Mouse (Mus musculus) midbrain, embryonic 10.5 days (tissue): ENCODE measurements around the gene Chst11. TPM values are rescaled to one million over a fixed set of nuclear protein-coding genes. Genes with fewer than 3 reads are reported as not detected.

Experiments
- DNase-seq: peaks from one replicate; pipeline ENCODE4 v3.0.0-alpha.2; 2017; ENCODE audit warnings: low spot score
- H3K27ac ChIP-seq: fragments of 300-500 bp; sonication (generic); replicated peaks from 2 replicates; pipeline ENCODE4 v1.5.1; 2016; ENCODE audit warnings: mild to moderate bottlenecking
- H3K27me3 ChIP-seq: fragments of 300-500 bp; sonication (generic); 2 replicates; pipeline ENCODE4 v1.6.1; 2016; ENCODE audit warnings: low read depth, mild to moderate bottlenecking; ENCODE audit not compliant: poor library complexity, severe bottlenecking
- H3K36me3 ChIP-seq: fragments of 300-500 bp; sonication (generic); 2 replicates; pipeline ENCODE4 v1.6.1; 2016; ENCODE audit warnings: mild to moderate bottlenecking, moderate library complexity
- H3K4me1 ChIP-seq: fragments of 300-500 bp; sonication (generic); 2 replicates; pipeline ENCODE4 v1.6.1; 2016
- H3K4me3 ChIP-seq: fragments of 300-500 bp; sonication (generic); 2 replicates; pipeline ENCODE4 v1.5.1; 2016; ENCODE audit warnings: mild to moderate bottlenecking, moderate library complexity
- H3K9me3 ChIP-seq: fragments of 300-500 bp; sonication (generic); replicated peaks from 2 replicates; pipeline ENCODE4 v1.6.1; 2016; ENCODE audit warnings: mild to moderate bottlenecking
- WGBS: fragments of 180-500 bp; shearing (Covaris S2); methylation state at CpG from one replicate; pipeline ENCODE4 v1.1.7; 2016; 5-methylcytosine and 5-hydroxymethylcytosine counted together
- polyA plus RNA-seq: library from polyadenylated mRNA; unstranded; fragments of >200 nt; fragmentation: Nextera tagmentation; extraction: Ambion mirVana; gene quantifications from 2 replicates; pipeline ENCODE4 v1.2.1, GENCODE M21; 2016

Gene Chst11
- polyA plus RNA-seq, 1 experiment from 2014 or later, result 0.94 TPM

DNA sequence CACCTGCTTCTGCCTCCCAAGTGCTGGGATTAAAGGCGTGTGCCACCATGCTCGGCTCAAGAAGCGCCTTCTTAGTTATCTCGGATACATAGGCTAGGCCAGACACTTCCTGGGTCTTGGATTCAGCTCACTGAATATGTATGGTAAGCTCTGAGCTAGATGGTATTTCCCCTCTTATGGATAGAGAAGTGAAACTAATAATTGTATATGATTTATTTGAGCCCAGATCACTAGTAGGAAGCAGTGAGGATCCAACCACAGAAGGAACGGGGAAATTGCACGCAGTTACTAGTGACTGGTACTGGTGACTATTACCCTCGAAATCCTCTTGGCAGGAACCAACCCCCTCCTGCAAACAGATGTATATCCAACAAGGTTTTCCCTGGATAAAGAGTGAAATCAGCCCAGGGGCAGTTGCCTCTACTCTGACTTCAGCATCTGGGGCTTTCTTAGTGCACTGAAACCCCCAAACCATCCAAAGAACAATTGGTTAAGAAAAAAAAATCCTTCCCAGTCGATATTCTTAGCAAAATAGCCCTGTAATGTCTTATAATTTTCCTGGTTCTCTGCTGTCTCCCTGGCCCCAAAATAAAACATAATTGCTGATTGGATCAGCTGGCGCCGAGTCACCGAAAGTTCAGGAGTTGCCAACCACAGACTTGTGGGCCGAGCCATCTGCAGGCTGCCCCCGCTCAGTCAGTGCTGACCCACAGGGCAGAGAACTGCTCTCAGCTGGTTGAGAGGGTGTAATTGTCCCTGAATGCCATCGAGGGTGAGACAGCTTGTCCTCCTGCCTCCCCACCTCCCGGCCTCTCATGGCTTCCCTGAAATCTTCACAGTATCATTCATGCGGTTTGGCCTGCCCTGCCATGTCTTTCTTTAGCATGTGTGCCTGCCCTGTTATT lies 109.8 kb downstream of the Chst11 start:
- Histone ChIP-seq H3K27me3 (0 out of 2 replicates have a peak, but pooled peaks cover 4% of the 10 kb centered on the region), H3K4me1 (peaks cover 31% of the 10 kb centered on the region)
- WGBS, result 88% methylated on average over 16 of the region's 16 CpGs

DNA sequence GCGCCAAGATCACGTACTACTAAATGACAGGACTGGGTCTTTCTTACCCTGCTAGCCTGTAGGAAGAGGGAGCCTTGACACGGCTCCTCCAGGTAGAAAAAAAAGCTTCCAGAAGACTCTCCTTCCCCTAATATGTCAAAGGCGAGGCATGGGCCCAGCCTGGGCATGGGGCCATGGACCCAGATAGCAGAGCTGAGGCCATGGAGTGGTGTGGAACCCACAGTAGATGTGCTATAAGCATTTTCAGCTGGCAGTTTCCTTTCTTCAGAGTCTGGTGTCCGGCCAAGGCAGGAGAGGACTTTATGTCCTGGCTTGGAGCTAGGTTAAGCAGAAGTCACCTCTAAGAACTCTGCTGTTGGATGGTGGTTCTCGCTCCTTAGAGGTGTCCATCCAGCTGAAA lies 111.0 kb downstream of the Chst11 start:
- WGBS, result 90% methylated on average over 6 of the region's 6 CpGs
- H3K4me3 ChIP-seq, result no peak overlapping the region
- no peak overlapping the region for H3K27ac ChIP-seq
- no peak for DNase-seq
- H3K9me3 ChIP-seq, result no peaks in the 10 kb centered on the region
- peaks cover 39% of the 10 kb centered on the region for H3K4me1 ChIP-seq
- H3K27me3 ChIP-seq, result 0 out of 2 replicates have a peak, but pooled peaks cover 4% of the 10 kb centered on the region
- no peaks in the 10 kb centered on the region for H3K36me3 ChIP-seq

More for the DNA sequence above, 109.8 kb downstream of the Chst11 start:
- no peak overlapping the region for H3K4me3 ChIP-seq
- no peak for DNase-seq
- no peaks in the 10 kb centered on the region for H3K9me3 ChIP-seq
- H3K36me3 ChIP-seq, result no peaks in the 10 kb centered on the region
- 0 out of 2 replicates have a peak overlapping the region, but pooled peaks have one; percentile 17 for H3K27ac ChIP-seq

DNA sequence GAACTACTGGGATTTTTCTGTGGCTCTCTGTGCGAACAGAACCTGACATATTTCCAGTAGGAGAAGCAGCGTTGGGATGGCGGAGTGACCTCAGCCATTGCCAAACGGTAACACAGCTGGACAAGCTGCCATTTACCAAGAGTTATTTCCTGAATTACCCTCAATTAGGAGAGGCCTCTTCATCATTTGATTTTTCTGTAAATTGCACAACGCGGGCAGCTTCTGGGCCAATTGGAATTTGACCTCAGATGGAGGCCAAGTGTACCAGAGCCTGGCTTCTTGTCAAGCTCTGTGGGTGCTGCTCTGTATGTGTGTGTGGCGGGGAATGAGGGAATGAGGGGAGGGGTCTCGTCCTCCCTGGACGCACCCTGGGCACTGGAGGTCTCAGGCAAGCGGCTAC lies 113.6 kb downstream of the Chst11 start:
- Histone ChIP-seq H3K36me3 (no peaks in the 10 kb centered on the region), H3K9me3 (no peaks in the 10 kb centered on the region), H3K4me3 (no peak overlapping the region), H3K27me3 (peaks cover 17% of the 10 kb centered on the region), H3K4me1 (peaks cover 59% of the 10 kb centered on the region), H3K27ac (no peak overlapping the region)
- WGBS, result 88% methylated on average over 10 of the region's 10 CpGs
- DNase-seq, result no peak

DNA sequence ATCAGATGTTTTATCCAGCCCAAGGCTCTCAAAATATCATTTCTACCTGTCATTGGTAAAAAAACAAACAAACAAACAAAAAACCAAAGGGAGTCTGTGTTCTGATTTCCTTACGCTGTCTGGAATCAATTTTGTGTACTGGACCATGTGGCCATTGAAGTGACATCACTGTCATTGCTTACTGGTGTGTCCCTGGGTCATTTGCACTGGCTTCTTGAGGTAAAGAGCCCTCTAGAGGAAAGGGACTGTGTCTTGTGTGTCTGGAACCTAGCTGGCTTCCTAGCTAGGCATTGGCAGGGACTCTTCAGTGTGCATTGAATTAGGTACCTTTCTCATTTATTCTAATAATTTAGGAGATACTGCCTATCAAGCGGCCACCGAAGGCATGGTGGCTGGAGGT lies 114.4 kb downstream of the Chst11 start:
- Histone ChIP-seq H3K9me3 (no peaks in the 10 kb centered on the region), H3K27me3 (peaks cover 24% of the 10 kb centered on the region), H3K36me3 (no peaks in the 10 kb centered on the region), H3K4me3 (no peak overlapping the region), H3K4me1 (peaks cover 67% of the 10 kb centered on the region), H3K27ac (no peak overlapping the region)
- 92% methylated on average over 3 of the region's 3 CpGs for WGBS
- DNase-seq, result no peak

DNA sequence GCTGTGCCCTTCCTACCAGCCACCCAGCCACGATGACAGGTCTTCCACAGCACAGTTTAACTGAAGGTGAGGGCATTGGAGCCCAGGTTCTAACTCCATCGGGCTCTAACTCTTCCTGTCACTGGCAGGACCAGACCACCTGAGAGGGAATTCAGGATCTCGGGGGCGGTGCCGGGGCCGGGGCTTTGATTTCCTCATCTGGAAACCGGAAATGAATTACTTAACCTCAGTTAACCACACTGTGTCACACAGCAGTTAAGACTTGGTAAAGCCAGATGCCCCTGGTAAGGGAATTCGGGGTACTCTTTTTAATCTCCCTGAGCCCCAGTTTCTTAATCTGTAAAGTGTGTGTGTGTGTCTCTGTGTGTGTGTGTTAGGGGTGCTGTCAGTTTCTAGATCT lies 115.6 kb downstream of the Chst11 start:
- Histone ChIP-seq H3K9me3 (no peaks in the 10 kb centered on the region), H3K27ac (0 out of 2 replicates have a peak overlapping the region, but pooled peaks have one; percentile 23), H3K36me3 (no peaks in the 10 kb centered on the region), H3K4me1 (peaks cover 79% of the 10 kb centered on the region), H3K4me3 (no peak overlapping the region), H3K27me3 (peaks cover 36% of the 10 kb centered on the region)
- no peak for DNase-seq
- 76% methylated on average over 8 of the region's 8 CpGs for WGBS

DNA sequence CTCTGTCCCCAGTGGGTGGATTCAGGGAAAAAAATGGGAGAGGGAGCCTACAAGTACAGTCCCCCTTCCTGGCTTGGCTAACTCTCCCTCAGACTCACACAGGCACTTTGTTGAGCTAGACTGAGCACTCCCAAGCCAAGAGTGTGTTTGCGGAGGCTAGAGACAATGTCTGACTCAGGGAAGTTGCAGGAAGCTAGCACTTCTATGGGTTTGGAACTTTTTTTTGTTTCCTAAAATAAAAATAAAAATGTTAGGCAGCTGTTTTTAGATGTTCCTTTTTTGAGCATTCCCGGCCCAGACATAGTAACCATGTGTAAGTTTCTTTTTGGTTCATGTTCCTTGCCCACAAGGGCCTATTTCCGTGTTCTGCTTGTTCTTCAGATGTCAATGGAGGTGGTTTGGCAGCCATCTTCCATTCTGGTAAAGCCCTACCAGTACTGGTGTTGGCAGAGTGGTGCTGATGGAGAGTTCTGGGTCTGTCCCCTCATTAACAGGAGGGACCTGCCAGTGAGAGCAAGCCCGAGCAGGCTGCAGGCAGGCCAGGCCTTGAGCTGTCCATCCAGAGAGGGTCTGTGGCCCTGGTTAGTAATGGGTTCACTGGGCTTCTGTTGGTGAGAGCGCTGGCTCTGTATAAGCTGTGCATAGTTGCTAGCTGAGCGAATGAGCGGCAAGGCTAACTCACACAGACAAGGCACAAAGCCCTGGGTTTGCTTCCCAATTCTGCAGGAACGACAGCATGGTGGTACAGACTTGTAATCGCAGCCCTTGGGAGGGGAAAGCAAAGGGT lies 116.3 kb downstream of the Chst11 start:
- Histone ChIP-seq H3K36me3 (no peaks in the 10 kb centered on the region), H3K27ac (0 out of 2 replicates have a peak overlapping the region, but pooled peaks have one; percentile 2), H3K4me1 (peaks cover 84% of the 10 kb centered on the region), H3K4me3 (no peak overlapping the region), H3K9me3 (no peaks in the 10 kb centered on the region), H3K27me3 (peaks cover 32% of the 10 kb centered on the region)
- DNase-seq, result no peak
- WGBS, result 85% methylated on average over 9 of the region's 9 CpGs

DNA sequence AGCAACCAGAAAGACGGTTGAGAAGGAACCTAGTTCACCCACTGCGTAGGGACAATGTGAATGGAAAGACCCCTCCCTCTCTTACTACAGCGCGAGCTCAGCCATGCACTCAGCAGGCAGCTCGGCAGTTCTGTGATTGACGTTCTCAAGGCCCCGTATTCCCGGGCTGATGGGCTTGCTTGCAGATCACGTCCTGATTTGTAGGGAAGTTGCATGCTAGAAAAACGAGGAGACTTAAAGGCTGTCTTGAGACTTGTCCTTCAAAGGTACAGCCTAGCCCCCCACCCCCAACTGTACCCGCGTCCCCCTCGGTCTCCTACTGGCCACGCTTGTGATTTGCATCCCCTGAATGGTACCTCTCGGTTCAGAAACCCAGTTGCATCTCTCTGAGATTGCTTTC lies 117.4 kb downstream of the Chst11 start:
- Histone ChIP-seq H3K4me1 (peaks cover 84% of the 10 kb centered on the region), H3K4me3 (peak overlapping the region; percentile 18; the same call in 1 of the 2 replicates), H3K27ac (peak overlapping the region; percentile 59), H3K27me3 (peaks cover 32% of the 10 kb centered on the region), H3K36me3 (no peaks in the 10 kb centered on the region), H3K9me3 (no peaks in the 10 kb centered on the region)
- DNase-seq, result no peak
- 31% methylated on average over 15 of the region's 15 CpGs for WGBS

DNA sequence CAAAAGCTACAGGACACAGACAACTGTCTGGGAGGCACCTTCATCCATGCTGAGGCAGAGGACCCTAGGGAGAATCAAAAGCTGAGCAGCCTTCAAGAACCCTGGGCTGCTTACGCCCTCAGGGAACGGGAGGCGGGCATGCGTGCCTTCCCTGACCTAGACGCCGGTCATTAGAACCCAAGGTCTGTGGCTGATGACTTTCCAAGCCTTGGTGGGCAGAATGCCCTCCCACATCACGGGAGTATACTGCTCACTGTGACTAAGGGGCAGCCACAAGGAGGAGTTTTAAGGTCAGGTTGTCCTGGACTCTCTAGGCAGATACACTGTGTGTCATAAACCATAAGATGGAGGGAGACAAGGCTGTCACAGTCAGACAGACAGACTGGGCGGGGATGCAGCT lies 118.9 kb downstream of the Chst11 start:
- WGBS, result 87% methylated on average over 8 of the region's 8 CpGs
- H3K27me3 ChIP-seq, result peaks cover 32% of the 10 kb centered on the region
- H3K4me1 ChIP-seq, result peaks cover 88% of the 10 kb centered on the region
- H3K9me3 ChIP-seq, result no peaks in the 10 kb centered on the region
- no peak overlapping the region; the same call in 1 of the 2 replicates for H3K27ac ChIP-seq
- no peak for DNase-seq
- no peak overlapping the region for H3K4me3 ChIP-seq
- no peaks in the 10 kb centered on the region for H3K36me3 ChIP-seq

DNA sequence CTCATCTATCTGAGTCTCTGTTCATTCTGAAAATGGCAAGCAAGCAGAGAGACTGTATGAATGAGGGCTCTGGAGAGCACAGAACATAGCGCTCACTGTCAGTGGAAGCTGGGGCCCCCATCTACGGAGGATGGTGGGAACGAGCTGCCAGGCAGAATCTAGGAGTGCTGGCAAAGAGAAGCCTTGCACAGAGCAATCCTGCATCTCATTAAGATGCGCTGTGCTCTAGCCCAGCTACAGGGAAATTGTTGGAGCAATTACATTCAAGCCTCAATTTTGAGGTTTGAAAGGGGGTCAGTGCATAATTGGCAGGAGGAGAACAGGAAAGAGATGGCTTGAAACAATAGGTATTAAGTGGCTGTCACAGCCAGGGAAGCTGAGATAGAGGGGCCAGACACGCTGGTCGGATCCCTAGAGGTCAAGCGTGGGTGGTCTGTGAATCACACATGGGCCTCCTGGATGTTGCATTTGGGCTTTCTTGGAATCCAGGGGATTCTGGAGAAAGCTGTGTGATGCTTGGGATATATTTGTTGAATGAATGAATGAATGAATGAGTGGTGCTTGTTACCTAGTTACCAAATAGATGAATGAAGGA lies 121.0 kb downstream of the Chst11 start:
- no peak for DNase-seq
- Histone ChIP-seq H3K4me1 (peaks cover 77% of the 10 kb centered on the region), H3K9me3 (no peaks in the 10 kb centered on the region), H3K27me3 (peaks cover 32% of the 10 kb centered on the region), H3K4me3 (no peak overlapping the region), H3K27ac (0 out of 2 replicates have a peak overlapping the region, but pooled peaks have one; percentile 46), H3K36me3 (no peaks in the 10 kb centered on the region)
- 36% methylated on average over 7 of the region's 7 CpGs for WGBS

DNA sequence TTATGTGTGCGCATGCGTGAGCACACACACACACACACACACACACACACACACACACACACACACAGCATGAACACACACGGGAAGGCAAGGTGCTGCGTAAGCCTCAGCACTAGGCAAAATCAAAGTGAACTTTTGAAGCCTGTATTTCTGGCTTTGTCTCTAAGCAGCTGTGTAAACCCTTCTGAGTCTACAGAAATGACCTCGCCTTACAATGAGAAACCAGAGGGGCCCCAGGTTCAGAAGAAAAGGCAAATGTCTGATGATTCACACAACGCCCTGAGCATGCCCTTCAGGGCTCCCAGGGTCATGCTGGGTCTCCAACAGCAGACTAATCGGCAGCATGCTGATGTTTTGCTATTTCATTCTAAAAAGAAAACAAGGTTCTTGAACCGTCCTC lies 122.1 kb downstream of the Chst11 start:
- 29% methylated on average over 8 of the region's 8 CpGs for WGBS
- H3K4me1 ChIP-seq, result peaks cover 69% of the 10 kb centered on the region
- peaks cover 24% of the 10 kb centered on the region for H3K27me3 ChIP-seq
- H3K36me3 ChIP-seq, result no peaks in the 10 kb centered on the region
- no peak for DNase-seq
- no peaks in the 10 kb centered on the region for H3K9me3 ChIP-seq
- H3K4me3 ChIP-seq, result no peak overlapping the region
- peak overlapping the region; percentile 64 for H3K27ac ChIP-seq

DNA sequence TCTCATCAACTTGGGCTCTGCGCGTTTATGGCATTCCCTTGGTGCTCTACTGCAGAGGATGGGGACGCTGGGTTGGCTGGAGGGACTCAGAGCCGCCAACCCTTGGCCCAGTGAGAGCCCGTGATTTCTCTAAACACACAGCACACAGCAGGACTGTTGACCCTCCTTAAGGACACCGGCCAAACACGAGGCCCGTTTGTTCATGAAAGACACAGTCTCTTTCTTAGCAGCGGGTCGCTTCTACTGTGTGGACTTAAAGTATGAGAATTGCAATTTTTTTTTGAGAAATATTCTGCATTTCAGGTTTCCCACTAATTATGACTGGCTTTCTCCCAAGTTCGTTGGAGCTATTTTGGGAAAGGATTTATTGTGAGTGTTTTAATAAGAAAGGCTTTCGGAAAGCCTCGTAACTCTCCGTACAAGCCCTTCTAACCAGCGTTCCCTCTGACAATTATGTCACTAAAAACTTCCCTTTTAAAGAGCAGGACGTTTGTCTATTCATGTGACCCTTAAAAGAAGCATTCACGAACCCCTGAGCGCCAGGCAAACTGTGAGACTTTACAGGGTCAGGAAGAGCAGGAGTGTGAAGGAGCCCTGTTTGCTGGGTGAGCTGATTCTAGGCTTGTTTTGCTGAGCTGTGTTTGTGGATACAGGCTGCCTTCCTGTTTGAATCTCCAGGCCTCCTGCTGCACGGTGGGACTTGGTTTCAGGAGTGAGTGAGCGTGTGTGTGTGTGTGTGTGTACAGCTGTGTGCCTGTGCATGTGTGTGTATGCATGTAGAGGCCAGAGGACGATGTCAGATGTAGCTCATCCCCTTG lies 122.8 kb downstream of the Chst11 start:
- 54% methylated on average over 21 of the region's 21 CpGs for WGBS
- Histone ChIP-seq H3K9me3 (no peaks in the 10 kb centered on the region), H3K4me3 (no peak overlapping the region), H3K36me3 (no peaks in the 10 kb centered on the region), H3K4me1 (peaks cover 66% of the 10 kb centered on the region), H3K27me3 (peaks cover 24% of the 10 kb centered on the region), H3K27ac (peak overlapping the region; percentile 64)
- no peak for DNase-seq

DNA sequence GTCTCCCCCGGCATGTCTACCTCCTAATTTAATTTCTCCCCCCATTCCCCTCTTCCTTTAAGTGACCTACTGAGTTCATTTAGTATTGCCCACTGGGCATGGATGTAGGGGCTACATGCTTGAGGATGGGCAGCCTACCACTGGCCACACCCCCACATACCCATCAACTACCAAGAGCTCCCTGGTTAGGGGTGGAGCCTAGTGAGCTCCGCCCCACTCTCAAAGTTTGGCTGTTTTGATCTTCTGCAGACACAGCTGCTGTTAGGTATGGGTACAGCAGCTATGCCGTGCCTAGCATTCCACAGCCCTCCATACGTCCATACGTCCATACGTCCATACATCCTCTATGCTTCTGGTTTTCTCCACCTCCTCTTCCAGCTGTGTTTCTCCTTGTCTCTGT lies 123.6 kb downstream of the Chst11 start:
- H3K36me3 ChIP-seq, result no peaks in the 10 kb centered on the region
- no peak overlapping the region for H3K4me3 ChIP-seq
- no peak overlapping the region for H3K27ac ChIP-seq
- H3K4me1 ChIP-seq, result peaks cover 58% of the 10 kb centered on the region
- H3K9me3 ChIP-seq, result no peaks in the 10 kb centered on the region
- WGBS, result 91% methylated on average over 6 of the region's 6 CpGs
- no peak for DNase-seq
- peaks cover 19% of the 10 kb centered on the region for H3K27me3 ChIP-seq
